ENCODE assay signal across 9 mouse cellular contexts in genomic region chr2:144197139-144197538, GRCm38 (mm10).
DNase-seq lines count a peak whose midpoint lies in the region; ATAC-seq and TF ChIP-seq lines count a peak whose summit lies in the region.
"Had no signal": no experiment of that assay in that cellular context is flagged by ENCODE, and none has a peak within 500 bp of the region (broad histone marks: within the 10 kb centered on the region; RNA-seq: fewer than 3 reads in every experiment).

No protein-coding gene starts in this region.

- peak; percentile 63 for TF ChIP-seq CTCF in layer of hippocampus, adult 2 months (conservative IDR thresholded peaks at IDR 0.05)

- no peak overlapping the region for H3K27ac ChIP-seq in layer of hippocampus, adult 2 months
- H3K27ac ChIP-seq: embryonic facial prominence, embryonic 15.5 days had no signal

- H3K4me3 ChIP-seq in layer of hippocampus, adult 2 months, result no peak overlapping the region
- H3K4me3 ChIP-seq: embryonic facial prominence, embryonic 15.5 days had no signal

- ATAC-seq in CD4-positive, CD25-positive, alpha-beta regulatory T cell, adult 4 months, result no peak

- peak; percentile 12 for DNase-seq in CD4-positive, CD25-positive, alpha-beta regulatory T cell, adult 2 months (ENCODE audit: low read depth, low spot score)
- no peak for DNase-seq in layer of hippocampus, adult 2 months (ENCODE audit: low spot score in 2 of 2)
- no peak for DNase-seq in layer of hippocampus, adult 9-10 months (ENCODE audit: low spot score)
- peak; percentile 55 for DNase-seq in ZHBTc4 (ENCODE audit: low read depth, low spot score)
- DNase-seq in lung, postnatal 36 days, result peak; percentile 46
- DNase-seq in layer of hippocampus, postnatal 36 days, result no peak
- DNase-seq in layer of hippocampus, postnatal 14 days (ENCODE audit: low spot score in 2 of 2), result no peak

Comparison
In these comparisons a context has a peak if more than half of its experiments do, and no peak if none do; other contexts are left out.
1. DNase-seq: peak in CD4-positive, CD25-positive, alpha-beta regulatory T cell, adult 2 months (single experiment), ZHBTc4 (single experiment) and lung, postnatal 36 days (single experiment); none in layer of hippocampus, adult 2 months (0 of 2), layer of hippocampus, adult 9-10 months (single experiment), layer of hippocampus, postnatal 36 days (0 of 2) and layer of hippocampus, postnatal 14 days (0 of 2).